Mouse (Mus musculus): ENCODE data around the gene Olfr606.
"Not testable (repeated sequence)": the region's sequence is repeated elsewhere in the genome, so short reads cannot be mapped to it uniquely, and the experiment has no call there.

The Olfr606 gene

DNA sequence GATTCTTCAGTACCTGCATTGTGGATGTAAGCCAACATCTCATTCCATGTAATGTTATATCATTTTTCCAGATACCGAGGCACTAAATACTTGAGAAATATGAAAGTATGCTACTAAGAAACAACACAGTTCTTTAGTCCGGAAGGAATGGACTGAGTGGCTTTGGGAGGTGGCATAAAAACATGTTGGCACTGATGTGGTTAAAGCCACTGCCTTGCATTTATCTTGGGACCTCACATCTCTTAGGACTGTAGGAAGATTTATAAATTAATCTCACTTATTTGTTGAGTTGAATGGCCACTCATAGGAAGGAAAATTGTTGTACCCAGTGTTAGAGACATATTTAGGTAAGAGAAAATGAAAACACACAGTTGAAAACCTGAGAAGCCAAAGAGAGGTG, at the start of gene Olfr606:
TSS of gene Olfr606 (plus strand) at position 301 of the 400 bp plus-strand sequence.
- DNase-seq, result no peak

DNA sequence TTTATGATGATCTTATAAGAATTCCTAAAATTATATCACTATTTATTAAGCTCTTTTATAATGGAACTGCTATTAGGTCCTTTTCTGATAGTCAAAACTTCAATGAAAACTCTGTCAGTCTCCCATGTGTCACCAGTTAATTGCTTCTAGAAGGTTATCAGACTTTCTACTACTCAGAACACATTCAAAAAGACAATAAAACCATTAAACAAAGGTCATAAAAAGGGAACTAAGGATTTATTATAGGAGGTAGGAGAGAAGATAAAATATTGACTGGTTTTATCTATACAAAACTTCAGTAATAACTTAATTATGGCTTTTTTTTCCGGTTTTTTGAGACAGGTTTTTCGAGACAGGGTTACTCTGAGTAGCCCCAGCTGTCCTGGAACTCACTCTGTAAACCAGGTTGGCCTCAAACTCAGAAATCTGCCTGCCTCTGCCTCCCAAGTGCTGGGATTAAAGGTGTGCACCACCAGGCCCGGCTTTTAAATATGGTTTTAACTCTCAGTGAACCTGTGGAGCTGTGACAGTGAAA, 42.3 kb upstream of the Olfr606 start:
- DNase-seq, result not testable (repeated sequence)

DNA sequence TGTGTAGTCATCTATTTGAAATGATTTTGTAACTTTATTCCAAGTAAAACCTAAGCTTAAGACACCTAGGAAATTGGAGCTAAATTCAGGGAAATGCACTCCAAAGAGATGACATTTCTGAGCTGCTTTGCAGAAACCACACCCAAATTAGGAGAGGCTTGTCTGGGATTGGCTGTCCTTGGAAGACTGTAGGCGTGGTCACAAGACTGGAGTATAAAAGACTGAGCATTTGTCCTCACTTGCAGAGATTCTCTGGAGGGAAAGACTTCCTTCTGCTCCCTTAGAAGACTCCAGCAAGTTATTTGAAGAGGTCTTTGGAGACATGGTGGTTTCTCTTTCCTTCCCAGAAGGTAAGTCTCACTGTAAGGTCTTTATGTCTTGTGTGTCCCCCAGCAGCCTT, 34.1 kb upstream of the Olfr606 start, which contains the start of gene Usp17lc:
TSS of gene Usp17lc (plus strand) at position 301 of the 400 bp plus-strand sequence.
- not testable (repeated sequence) for DNase-seq

DNA sequence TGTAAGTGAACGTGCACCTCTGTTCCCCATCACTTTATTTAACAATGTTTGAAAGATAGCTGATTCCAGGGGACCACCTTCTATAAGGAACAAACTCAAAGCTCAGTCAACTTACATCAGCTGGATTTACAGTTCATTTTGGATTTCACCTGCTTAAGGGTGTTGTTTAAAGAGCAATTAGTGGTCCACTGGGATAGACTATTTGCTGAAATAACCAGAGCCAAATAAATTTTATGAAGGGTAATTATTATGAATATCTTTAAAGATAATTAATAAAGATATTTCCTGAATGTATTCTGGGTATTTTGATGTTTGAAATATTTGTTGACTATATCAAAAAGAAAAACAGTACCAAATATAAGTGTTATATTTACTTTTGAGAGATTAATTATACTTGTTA, 3.5 kb upstream of the Olfr606 start, which contains the start of gene Olfr605:
TSS of gene Olfr605 (minus strand) at position 101 of the 400 bp plus-strand sequence.
- DNase-seq, result no peak

DNA sequence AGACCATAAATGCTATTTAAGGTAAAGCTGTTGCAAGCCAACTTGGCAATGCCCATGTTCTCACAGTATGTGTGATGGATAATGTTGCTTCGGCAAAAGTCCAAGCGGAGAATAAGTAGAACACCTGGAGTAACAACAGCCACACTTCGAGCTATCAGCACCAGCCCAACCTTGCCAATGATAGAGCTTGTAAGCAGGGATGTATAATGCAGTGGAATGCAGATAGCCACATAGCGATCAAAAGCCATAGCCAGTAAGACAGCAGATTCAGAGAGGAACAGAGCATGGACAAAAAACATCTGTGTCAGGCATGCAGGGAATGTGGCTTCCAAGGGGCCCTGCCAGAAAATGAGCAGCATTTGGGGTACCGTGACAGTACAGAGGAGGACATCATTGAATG, 11.7 kb downstream of the Olfr606 start:
- no peak for DNase-seq

DNA sequence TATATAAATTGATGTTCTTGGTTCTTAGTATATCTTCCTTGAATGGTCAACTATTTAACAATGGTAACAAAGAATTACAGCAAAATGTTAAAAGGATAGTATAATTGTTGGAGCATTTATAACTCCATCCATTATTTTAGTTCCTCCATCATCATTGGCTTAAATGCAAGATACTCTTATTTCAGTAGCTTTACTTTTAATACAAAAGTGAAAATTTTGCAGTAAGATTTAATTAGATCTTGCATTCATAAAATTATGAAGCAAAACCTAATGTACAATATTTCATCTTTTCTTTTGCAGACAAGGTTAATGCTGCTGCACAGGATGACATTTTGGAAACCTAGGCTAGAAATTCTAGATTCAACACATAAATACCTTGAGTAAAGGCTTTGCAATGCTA, 20.7 kb downstream of the Olfr606 start, which contains the start of gene Olfr608:
TSS of gene Olfr608 (plus strand) at position 301 of the 400 bp plus-strand sequence.
- no peak for DNase-seq

DNA sequence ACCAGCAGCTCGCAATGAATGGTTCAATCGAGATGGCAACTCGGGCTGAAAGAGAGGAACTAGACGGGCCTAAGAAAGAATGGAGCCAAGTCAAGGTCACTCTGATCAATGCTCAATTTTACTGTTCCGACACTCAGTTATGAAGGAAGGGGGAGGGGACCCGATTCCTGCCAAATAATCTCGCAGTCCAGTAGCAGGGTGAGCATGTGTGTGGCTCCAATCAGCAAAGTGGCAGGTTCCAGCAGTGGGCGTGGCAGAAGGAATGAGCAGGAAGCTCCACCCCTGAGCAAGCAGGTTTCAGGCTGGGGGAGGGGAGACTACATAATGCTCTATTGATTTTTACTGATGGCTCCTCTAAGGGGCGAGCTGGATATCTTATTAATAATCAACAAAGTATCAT, 28.3 kb downstream of the Olfr606 start:
- not testable (repeated sequence) for DNase-seq

DNA sequence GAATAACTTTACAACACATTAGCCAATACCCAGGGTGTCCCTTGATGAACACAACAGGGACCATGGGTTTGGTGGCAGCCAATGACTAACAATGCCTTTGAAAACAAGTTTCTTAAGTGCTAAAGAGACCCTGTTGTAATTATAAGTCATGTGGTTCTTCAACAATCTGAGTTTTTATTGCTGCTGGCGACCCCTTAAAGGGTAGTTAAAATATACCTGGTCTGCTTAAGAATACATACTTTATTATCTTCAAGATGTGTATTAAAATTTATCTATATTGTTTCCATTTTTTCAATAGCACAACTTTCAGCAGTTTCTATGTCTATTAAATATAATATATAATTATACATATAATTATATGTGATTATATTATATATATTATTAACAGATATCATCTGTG, 49.1 kb downstream of the Olfr606 start, which contains the start of gene Olfr609:
TSS of gene Olfr609 (minus strand) at position 101 of the 400 bp plus-strand sequence.
- DNase-seq, result no peak
